Mouse (Mus musculus): ENCODE data around the gene Map4k2. TPM values are rescaled to one million over a fixed set of nuclear protein-coding genes. Genes with fewer than 3 reads are reported as not detected.

Gene Map4k2
- polyA plus RNA-seq, 1 experiment from 2014 or later: 16.0 TPM

DNA sequence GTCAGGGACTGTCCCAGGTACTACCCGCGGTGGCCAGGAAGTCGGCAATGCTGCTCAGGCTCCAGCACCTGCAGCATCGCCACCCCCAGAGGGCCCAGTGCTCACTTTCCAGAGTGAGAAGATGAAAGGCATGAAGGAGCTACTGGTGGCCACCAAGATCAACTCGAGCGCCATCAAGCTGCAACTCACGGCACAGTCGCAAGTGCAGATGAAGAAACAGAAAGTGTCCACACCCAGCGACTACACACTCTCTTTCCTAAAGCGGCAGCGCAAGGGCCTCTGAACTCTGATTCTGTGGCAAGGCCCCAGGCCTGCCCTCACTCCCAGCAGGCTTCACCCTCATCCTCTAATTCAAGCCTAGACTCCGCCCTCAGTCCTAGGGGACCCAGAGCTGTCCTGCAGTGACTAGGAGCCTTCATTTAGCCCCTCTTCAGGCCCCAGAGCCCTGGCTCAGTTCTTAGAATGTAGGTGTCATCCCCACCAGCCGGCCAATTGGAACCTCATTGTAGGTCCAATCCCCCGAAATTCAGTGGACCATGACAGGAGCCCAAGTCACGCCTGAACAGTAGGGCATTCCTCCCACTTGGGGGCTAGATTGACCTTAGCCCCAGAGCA, 938 bp upstream of the Map4k2 start:
- H3K27me3 ChIP-seq: no peaks in the 10 kb centered on the region
- H3K36me3 ChIP-seq: peaks cover 57% of the 10 kb centered on the region
- peaks cover 37% of the 10 kb centered on the region for H3K4me1 ChIP-seq
- no peak overlapping the region for H3K27ac ChIP-seq
- peak overlapping the region; percentile 55; the same call in 1 of the 2 replicates for H3K4me3 ChIP-seq
- H3K9me3 ChIP-seq (replicated peaks): no peaks in the 10 kb centered on the region
- WGBS: 68% methylated on average over 15 of the region's 15 CpGs
- ATAC-seq (ENCODE audit: low FRiP score): no peak
- no peak overlapping the region for H3K9ac ChIP-seq
- no peak overlapping the region for H3K4me2 ChIP-seq (replicated peaks)

DNA sequence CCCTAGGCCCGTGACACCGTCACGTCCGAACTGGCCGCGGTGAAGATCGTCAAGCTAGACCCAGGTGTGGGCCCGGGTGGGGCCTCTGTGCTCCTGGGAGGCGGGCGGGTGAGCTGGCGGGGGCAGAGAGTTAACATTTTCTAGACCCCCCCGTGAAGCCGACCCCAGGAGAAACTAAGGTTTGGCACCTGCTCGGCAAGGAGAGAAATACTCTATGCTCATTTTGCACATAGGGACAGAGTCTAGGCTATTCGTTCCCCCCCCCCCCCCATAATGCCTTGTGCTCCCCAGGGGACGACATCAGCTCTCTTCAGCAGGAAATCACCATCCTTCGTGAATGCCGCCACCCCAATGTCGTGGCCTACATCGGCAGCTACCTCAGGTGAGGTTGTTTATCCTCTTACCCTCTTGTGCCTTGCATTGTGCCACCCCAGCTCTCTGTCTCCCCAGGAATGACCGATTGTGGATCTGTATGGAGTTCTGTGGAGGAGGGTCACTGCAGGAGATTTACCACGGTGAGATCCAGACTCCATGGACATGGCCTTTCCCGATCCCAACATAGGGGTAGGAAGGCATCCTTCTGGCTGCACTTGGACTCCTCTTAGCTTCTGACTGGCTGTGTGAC, 630 bp downstream of the Map4k2 start:
- Histone ChIP-seq H3K27me3 (no peaks in the 10 kb centered on the region), H3K27ac (no peak overlapping the region), H3K9ac (peak overlapping the region; percentile 67), H3K9me3 (replicated peaks) (no peaks in the 10 kb centered on the region), H3K4me2 (replicated peaks) (peak overlapping the region; percentile 77), H3K4me3 (peak overlapping the region; percentile 55), H3K4me1 (peaks cover 26% of the 10 kb centered on the region), H3K36me3 (peaks cover 72% of the 10 kb centered on the region)
- 0 out of 2 replicates have a peak, but pooled peaks have one; percentile 7 for ATAC-seq (ENCODE audit: low FRiP score)
- 15% methylated on average over 23 of the region's 23 CpGs for WGBS

DNA sequence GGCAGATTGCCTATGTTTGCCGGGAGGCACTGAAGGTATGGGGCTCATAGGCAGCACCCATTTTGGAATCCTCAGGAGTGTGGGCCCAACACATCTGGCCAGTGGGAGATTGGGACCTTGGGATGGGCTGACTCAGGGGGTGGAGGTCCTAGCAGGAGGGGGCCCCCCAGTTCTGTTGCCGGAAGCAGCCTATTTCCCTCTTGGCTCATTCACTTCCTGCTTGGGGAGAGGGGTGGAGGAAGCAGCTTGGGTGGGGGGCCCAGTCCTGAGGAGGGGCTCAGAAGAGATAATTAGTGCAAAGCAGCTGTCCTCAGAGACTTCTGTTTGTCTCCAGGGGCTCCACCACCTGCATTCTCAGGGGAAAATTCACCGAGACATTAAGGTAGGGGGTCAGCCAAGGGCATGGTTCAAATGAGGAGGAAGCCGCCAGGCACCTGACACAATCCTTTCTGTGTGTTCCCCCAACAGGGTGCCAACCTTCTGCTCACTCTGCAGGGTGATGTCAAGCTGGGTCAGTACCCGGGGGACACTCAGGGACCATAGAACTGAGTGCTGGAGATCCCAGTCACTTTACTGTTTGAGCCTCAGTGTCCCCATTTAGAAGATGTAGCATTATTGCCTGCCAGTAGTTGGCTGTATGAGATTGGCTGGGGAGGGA, 1.5 kb downstream of the Map4k2 start:
- no peak for ATAC-seq (ENCODE audit: low FRiP score)
- H3K27me3 ChIP-seq: no peaks in the 10 kb centered on the region
- H3K4me2 ChIP-seq (replicated peaks): 0 out of 2 replicates have a peak overlapping the region, but pooled peaks have one; percentile 77
- H3K9ac ChIP-seq: no peak overlapping the region
- H3K36me3 ChIP-seq: peaks cover 76% of the 10 kb centered on the region
- WGBS: 78% methylated on average over 5 of the region's 5 CpGs
- no peak overlapping the region for H3K4me3 ChIP-seq
- H3K4me1 ChIP-seq: peaks cover 18% of the 10 kb centered on the region
- no peak overlapping the region for H3K27ac ChIP-seq
- no peaks in the 10 kb centered on the region for H3K9me3 ChIP-seq (replicated peaks)

DNA sequence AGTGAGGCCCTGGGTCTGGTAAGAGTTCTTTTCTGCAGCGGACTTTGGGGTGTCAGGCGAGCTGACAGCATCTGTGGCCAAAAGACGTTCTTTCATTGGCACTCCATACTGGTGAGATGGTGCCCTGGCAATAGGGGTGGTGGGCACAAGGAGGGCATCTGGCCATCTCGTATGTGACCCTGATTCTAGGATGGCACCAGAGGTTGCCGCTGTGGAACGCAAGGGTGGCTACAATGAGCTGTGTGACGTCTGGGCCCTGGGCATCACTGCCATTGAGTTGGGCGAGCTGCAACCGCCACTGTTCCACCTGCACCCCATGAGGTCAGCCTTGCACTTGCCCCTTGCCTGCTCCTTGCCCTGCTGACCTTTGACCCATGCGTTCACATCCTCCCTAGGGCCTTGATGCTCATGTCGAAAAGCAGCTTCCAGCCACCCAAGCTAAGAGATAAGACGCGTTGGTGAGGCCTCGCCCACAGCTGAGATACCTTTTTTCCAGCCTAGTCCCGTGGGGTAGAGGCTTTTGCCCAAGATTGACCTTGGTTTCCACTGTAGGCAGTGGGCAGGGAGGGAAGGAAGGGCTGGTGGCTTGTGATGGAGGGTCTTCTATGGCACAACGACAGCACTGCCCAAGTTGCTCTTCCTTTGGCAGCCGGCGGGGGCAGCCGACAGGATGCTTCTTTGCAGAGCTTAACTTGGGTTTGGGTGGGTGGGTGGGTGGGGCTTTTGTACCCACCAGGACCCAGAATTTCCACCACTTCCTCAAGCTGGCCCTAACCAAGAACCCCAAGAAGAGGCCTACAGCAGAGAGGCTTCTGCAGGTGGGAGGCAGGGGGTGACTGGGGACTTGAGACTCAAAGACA, 2.4 kb downstream of the Map4k2 start:
- Histone ChIP-seq H3K9ac (no peak overlapping the region), H3K4me2 (replicated peaks) (no peak overlapping the region), H3K4me3 (no peak overlapping the region), H3K9me3 (replicated peaks) (no peaks in the 10 kb centered on the region), H3K27me3 (no peaks in the 10 kb centered on the region), H3K4me1 (peaks cover 18% of the 10 kb centered on the region), H3K27ac (no peak overlapping the region), H3K36me3 (peaks cover 76% of the 10 kb centered on the region)
- ATAC-seq (ENCODE audit: low FRiP score): no peak
- 89% methylated on average over 18 of the region's 19 CpGs for WGBS

DNA sequence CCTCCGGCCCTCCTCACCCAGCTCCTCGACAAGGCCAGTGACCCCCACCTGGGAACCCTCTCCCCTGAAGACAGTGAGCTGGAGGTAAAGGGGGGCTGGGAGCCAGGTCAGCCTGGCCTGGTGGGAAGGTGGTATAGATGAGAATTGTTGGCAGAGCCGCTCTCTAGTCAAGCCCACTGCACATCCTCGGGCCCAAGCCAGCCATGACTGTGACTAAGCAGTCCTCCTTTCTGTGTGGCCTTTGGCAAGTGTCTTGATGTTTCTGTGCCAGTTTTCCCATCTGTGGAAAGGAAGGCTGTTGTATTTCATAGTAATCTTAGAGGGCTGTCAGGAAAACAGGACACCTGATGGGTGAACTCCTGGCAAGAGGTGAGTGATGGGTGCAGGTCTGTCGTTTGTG, 3.1 kb downstream of the Map4k2 start:
- ATAC-seq (ENCODE audit: low FRiP score): no peak
- Histone ChIP-seq H3K27me3 (no peaks in the 10 kb centered on the region), H3K9ac (no peak overlapping the region), H3K36me3 (peaks cover 69% of the 10 kb centered on the region), H3K9me3 (replicated peaks) (no peaks in the 10 kb centered on the region), H3K4me2 (replicated peaks) (no peak overlapping the region), H3K4me1 (peaks cover 24% of the 10 kb centered on the region), H3K27ac (no peak overlapping the region), H3K4me3 (no peak overlapping the region)
- 87% methylated on average over 5 of the region's 5 CpGs for WGBS

DNA sequence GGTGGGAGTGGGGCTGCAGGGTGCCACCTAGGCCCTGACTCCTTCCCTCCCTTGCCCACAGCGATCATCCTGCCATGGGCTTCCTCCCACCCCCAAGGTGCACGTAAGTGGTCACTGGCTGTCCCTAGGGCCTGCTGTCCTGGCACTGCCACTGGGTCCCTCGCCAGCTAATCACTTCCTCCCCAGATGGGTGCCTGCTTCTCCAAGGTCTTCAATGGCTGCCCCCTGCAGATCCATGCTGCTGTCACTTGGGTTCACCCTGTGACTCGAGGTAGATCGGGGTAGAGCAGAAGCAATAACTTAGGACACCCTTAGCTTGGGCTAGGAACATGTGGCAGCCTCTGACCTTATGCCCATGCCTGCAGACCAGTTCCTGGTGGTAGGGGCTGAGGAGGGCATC, 5.1 kb downstream of the Map4k2 start:
- WGBS: 86% methylated on average over 5 of the region's 5 CpGs
- Histone ChIP-seq H3K4me2 (replicated peaks) (no peak overlapping the region), H3K4me1 (peaks cover 23% of the 10 kb centered on the region), H3K9ac (no peak overlapping the region), H3K27ac (no peak overlapping the region), H3K36me3 (peaks cover 61% of the 10 kb centered on the region), H3K9me3 (replicated peaks) (no peaks in the 10 kb centered on the region), H3K4me3 (no peak overlapping the region), H3K27me3 (no peaks in the 10 kb centered on the region)
- ATAC-seq (ENCODE audit: low FRiP score): no peak

DNA sequence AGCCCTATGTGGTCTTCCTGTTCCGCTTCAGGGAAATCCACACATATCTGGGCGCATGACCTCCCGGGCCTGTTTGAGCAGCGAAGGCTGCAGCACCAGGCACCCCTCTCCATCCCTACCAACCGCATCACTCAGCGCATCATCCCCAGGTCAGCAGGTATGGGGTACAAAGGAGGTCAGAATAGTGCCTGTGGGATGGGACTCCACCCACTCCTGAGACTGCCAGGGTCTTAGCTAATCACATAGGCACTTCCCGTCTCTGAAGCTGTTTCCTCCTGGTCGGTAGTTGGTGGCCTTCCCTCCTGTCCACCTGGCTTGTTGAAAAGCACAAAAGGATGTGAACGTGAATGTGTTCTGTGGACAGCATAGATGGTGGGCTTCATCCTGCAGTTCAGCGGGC, 5.7 kb downstream of the Map4k2 start:
- H3K36me3 ChIP-seq: peaks cover 61% of the 10 kb centered on the region

DNA sequence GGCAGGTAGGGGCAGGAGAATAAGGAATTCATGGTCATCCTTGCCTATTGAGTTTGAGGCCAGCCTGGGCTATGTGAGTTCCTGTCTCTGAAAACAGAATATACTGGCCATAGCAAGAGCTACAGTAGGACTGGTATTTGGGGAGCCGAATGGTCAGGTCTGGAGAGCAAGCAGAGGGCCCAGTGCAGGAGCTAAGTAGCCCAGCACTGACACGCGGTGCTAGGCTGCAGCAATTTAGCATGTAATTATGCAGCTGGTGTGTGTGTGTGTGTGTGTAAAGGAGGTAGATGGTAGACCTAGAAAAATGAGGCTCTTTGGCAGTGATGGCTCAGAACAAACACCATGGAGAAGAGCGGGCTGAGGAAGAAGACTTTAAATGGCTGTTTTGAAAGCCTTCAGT, 6.7 kb downstream of the Map4k2 start:
- ATAC-seq (ENCODE audit: low FRiP score): no peak
- H3K9me3 ChIP-seq (replicated peaks): no peaks in the 10 kb centered on the region
- H3K27me3 ChIP-seq: no peaks in the 10 kb centered on the region
- H3K4me2 ChIP-seq (replicated peaks): no peak overlapping the region
- 94% methylated on average over 4 of the region's 4 CpGs for WGBS
- no peak overlapping the region for H3K4me3 ChIP-seq
- peaks cover 15% of the 10 kb centered on the region for H3K4me1 ChIP-seq
- H3K27ac ChIP-seq: no peak overlapping the region
- no peak overlapping the region for H3K9ac ChIP-seq
- H3K36me3 ChIP-seq: peaks cover 60% of the 10 kb centered on the region

More for the DNA sequence above, 5.7 kb downstream of the Map4k2 start:
- WGBS: 90% methylated on average over 10 of the region's 10 CpGs
- no peak overlapping the region for H3K27ac ChIP-seq
- H3K4me3 ChIP-seq: no peak overlapping the region
- no peak overlapping the region for H3K4me2 ChIP-seq (replicated peaks)
- no peaks in the 10 kb centered on the region for H3K27me3 ChIP-seq
- no peak overlapping the region for H3K9ac ChIP-seq
- ATAC-seq (ENCODE audit: low FRiP score): no peak
- H3K4me1 ChIP-seq: peaks cover 16% of the 10 kb centered on the region
- no peaks in the 10 kb centered on the region for H3K9me3 ChIP-seq (replicated peaks)

DNA sequence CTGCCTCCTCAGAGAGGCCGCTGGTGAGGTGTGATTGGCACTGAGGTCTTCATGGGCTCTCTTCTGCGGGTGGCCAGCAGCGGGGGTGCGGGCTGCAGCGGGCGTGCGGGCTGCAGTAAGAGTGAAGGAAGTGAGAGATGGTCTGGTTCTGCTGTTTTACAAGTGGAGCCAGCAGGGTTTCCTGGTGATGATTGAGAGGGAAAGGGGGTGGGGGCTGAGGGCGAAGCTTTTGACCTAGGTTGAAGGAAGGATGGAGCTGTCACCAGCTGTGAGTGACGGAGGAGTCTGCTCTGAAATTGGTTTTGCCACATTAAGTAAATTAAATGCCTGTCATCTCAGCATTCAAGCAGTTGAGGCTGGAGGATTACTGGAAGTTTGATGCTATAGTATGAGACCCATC, 7.8 kb downstream of the Map4k2 start:
- H3K27ac ChIP-seq: 0 out of 2 replicates have a peak overlapping the region, but pooled peaks have one; percentile 30
- H3K27me3 ChIP-seq: no peaks in the 10 kb centered on the region
- H3K9ac ChIP-seq: peak overlapping the region; percentile 39
- H3K36me3 ChIP-seq: peaks cover 63% of the 10 kb centered on the region
- peaks cover 15% of the 10 kb centered on the region for H3K4me1 ChIP-seq
- WGBS: 49% methylated on average over 9 of the region's 9 CpGs
- ATAC-seq (ENCODE audit: low FRiP score): no peak
- H3K4me3 ChIP-seq: no peak overlapping the region
- H3K4me2 ChIP-seq (replicated peaks): no peak overlapping the region
- no peaks in the 10 kb centered on the region for H3K9me3 ChIP-seq (replicated peaks)

DNA sequence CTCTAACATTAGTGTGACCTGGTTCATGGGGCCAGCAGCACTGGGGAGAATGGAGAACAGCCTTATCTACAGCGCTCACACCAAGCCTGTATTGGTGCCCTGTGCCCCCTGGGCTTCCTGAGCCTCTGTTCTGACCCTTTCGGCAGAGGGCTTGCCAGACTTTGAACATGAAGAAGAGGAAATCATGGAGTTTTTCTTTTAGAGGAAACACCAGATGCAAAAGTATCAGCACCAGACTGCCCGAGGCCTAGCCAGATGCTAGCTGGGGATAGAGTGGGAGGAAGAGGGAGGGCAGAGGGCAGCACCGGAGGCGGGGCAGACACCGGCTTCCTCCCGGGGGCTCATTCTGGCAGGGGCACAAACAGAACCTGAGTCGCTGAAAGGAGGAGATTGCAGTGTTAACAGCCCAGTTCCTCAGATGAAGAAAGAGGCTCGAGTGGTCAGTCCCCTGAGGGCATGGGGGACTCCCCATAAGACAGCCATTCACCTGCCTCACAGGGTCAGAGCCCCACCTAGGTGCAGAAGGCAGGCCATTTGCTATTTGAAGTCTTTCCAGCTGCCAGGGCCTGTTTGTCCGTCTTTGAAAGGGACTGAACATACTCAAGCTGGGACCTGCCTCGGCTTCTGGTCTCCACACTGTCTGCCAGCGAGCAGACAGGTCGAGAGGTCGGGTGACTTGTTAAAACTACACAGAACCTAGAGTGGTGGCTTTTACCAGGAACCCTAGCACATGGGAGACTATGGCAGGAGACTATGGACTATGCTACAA, 8.5 kb downstream of the Map4k2 start:
- no peaks in the 10 kb centered on the region for H3K27me3 ChIP-seq
- no peak overlapping the region for H3K4me2 ChIP-seq (replicated peaks)
- 0 out of 2 replicates have a peak overlapping the region, but pooled peaks have one; percentile 30 for H3K27ac ChIP-seq
- H3K4me1 ChIP-seq: peaks cover 15% of the 10 kb centered on the region
- WGBS: 41% methylated on average over 14 of the region's 14 CpGs
- H3K9ac ChIP-seq: no peak overlapping the region
- H3K4me3 ChIP-seq: no peak overlapping the region
- no peaks in the 10 kb centered on the region for H3K9me3 ChIP-seq (replicated peaks)
- peaks cover 64% of the 10 kb centered on the region for H3K36me3 ChIP-seq
- ATAC-seq (ENCODE audit: low FRiP score): no peak

DNA sequence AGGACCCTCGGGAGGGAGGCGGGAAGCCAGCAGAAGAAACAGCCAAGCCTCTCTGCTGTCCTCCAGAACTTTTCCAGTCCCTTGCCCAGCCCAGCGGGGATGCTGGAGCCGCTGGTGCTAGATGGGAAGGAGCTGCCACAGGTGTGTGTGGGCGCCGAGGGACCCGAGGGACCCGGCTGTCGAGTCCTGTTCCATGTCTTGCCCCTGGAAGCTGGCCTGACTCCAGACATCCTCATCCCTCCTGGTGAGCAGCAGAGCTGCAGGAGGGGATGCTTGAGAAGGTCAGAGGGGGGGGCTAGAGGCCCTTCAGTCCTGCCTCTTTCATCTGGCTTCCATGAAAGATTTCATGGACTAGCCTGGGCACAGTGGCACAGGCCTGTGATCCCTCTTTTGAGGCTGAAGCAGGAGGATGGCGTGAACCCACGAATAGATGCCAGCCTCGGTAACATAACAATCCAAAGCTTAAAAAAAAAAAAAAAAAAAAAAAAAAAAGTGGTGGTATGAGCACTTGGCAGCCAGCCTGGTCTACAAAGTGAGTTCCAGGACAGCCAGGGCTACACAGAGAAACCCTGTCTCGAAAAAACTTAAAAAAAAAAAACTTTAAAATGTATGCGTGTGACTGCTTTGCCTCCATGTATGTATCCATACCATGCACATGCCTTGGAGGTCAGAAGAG, 10.6 kb downstream of the Map4k2 start:
- Histone ChIP-seq H3K4me3 (no peak overlapping the region), H3K36me3 (peaks cover 46% of the 10 kb centered on the region), H3K27ac (no peak overlapping the region; the same call in 1 of the 2 replicates), H3K9ac (no peak overlapping the region), H3K9me3 (replicated peaks) (no peaks in the 10 kb centered on the region), H3K27me3 (no peaks in the 10 kb centered on the region), H3K4me1 (peaks cover 15% of the 10 kb centered on the region), H3K4me2 (replicated peaks) (no peak overlapping the region)
- 67% methylated on average over 14 of the region's 14 CpGs for WGBS
- no peak for ATAC-seq (ENCODE audit: low FRiP score)
